Mouse (Mus musculus): ENCODE data around the gene Ttll11.

DNA sequence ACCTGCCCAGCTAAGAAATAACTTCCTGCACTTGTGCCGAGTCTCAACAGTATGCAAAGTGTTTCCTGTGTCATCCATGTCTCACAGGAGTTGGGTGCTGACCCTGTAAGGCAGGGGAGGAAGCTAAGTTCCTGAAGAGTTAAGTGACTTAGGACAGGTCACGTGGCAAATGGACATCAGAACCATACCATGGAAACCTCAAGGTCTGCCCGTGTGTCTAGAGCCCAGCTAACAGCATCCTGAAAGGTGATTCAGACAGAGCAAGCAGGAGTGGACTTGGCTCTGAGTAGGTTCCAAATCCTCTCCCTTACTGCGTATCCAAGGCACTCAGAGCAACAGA lies 80.6 kb downstream of the Ttll11 start:
- TF ChIP-seq POLR2A (IDR thresholded peaks at IDR 0.05; ENCODE audit: borderline replicate concordance, control insufficient read depth, low read depth, low read length) (no peak), CTCF (IDR thresholded peaks at IDR 0.05; ENCODE audit: control insufficient read depth, insufficient read depth, low read length) (no peak)

Data from bone marrow, adult 2 months (tissue).